Mouse (Mus musculus): Measurements from ENCODE around the gene Grip2. TPM values are rescaled to one million over a fixed set of nuclear protein-coding genes. Genes with fewer than 3 reads are reported as not detected.

Gene Grip2
- polyA plus RNA-seq, 1 experiment from 2014 or later: 13.6 TPM

DNA sequence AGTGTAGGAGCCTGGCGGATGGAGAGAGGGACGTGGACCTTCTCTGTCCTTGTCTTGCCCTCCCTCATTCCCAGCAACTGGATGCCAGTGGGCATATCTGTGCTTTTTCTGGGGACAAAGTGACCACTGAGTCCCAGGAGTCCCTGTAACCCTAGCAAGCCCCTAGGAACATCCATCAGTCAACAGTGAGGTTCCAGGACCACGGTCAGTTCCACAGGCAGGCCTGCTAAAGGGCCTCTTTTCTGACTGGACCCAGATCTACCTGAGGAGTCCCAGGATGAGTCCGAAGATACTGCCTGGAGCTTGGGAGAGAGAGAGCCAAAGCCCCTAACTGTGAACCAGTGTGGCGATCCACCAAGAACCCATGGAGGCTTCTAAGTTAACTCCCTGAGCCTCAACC is 53.1 kb downstream of the Grip2 start:
- H3K4me2 ChIP-seq (ENCODE audit: low read length): no peak overlapping the region
- WGBS: 73% methylated on average over 5 of the region's 5 CpGs
- H3K9me3 ChIP-seq (ENCODE audit: control insufficient read depth, low read length): peaks cover 5% of the 10 kb centered on the region; the same call in 1 of the 2 replicates
- no peaks in the 10 kb centered on the region for H3K27me3 ChIP-seq (replicated peaks; ENCODE audit: control insufficient read depth, insufficient read depth, low read length)
- H3K4me1 ChIP-seq (replicated peaks; ENCODE audit: control insufficient read depth, insufficient read depth, low read length): no peaks in the 10 kb centered on the region
- no peak overlapping the region for H3K4me3 ChIP-seq (replicated peaks; ENCODE audit: low read length)
- no peak for ATAC-seq
- peaks cover 6% of the 10 kb centered on the region for H3K36me3 ChIP-seq (ENCODE audit: control insufficient read depth, insufficient read depth)
- no peak overlapping the region for H3K9ac ChIP-seq (replicated peaks; ENCODE audit: low read depth, low read length)
- H3K27ac ChIP-seq (ENCODE audit: low read length): no peak overlapping the region

DNA sequence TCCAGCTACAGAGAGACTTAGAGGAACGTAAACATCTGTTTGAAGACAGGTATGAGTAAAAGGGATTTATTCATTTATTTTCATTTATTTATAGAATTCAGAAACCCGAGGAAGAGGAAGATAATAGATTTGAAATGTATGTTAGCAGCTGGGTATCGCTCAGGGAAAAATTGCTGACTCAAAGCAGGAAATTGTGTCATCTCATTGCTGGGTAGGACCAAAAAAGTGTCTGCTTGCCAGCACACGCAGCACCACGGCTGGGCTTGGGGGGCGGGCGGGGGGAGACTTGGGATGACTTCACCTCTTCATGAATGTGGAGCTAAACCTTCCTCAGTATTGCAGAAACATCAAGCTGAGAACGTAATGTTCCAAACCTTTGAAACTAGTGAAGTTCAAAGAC is 59.5 kb downstream of the Grip2 start:
- ATAC-seq: no peak
- H3K4me1 ChIP-seq (replicated peaks; ENCODE audit: control insufficient read depth, insufficient read depth, low read length): no peaks in the 10 kb centered on the region

DNA sequence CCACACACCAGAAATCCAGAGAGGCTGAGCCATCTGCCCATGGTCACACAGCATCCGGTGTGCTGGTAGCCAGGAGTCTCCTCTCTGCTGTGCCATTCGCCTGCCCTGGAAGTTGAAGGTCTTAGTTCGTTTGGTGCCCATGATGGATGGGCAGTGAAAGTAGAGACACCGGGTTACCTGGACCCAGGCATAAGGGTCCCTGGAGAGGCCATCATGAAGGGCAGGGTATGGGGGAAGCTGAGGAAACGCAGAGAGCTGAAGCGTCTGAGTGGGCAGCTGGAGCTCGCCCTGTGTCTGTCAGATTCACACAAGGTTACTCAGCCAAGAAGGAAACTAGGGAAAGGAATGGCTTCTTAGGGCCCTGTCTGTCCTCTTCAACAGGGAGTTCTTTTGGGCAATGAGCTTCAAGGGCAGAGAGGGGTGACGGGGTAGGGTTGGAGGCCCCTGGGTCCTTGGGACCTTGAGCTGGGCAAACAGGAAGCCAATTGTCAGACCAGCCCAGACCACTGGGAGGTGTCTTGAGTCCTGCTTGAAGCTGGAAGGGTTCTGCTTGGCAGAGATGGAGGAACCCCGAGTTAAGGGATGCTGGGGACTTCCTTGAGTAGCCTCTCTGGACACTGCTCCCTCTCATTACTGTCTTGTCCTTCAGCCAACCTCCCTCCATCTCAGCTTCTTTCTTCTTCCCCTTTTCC is 64.9 kb downstream of the Grip2 start:
- Histone ChIP-seq H3K9me3 (ENCODE audit: control insufficient read depth, low read length) (no peaks in the 10 kb centered on the region), H3K36me3 (ENCODE audit: control insufficient read depth, insufficient read depth) (peaks cover 7% of the 10 kb centered on the region), H3K27me3 (replicated peaks; ENCODE audit: control insufficient read depth, insufficient read depth, low read length) (no peaks in the 10 kb centered on the region), H3K4me3 (replicated peaks; ENCODE audit: low read length) (no peak overlapping the region), H3K9ac (replicated peaks; ENCODE audit: low read depth, low read length) (no peak overlapping the region), H3K4me2 (ENCODE audit: low read length) (no peak overlapping the region), H3K27ac (ENCODE audit: low read length) (no peak overlapping the region), H3K4me1 (replicated peaks; ENCODE audit: control insufficient read depth, insufficient read depth, low read length) (no peaks in the 10 kb centered on the region)
- 82% methylated on average over 9 of the region's 9 CpGs for WGBS
- ATAC-seq: no peak

More for the DNA sequence above, 59.5 kb downstream of the Grip2 start:
- Histone ChIP-seq H3K36me3 (ENCODE audit: control insufficient read depth, insufficient read depth) (peaks cover 10% of the 10 kb centered on the region), H3K27me3 (replicated peaks; ENCODE audit: control insufficient read depth, insufficient read depth, low read length) (no peaks in the 10 kb centered on the region), H3K4me3 (replicated peaks; ENCODE audit: low read length) (no peak overlapping the region), H3K9me3 (ENCODE audit: control insufficient read depth, low read length) (peaks cover 5% of the 10 kb centered on the region; the same call in 1 of the 2 replicates), H3K4me2 (ENCODE audit: low read length) (no peak overlapping the region), H3K27ac (ENCODE audit: low read length) (no peak overlapping the region), H3K9ac (replicated peaks; ENCODE audit: low read depth, low read length) (no peak overlapping the region)
- 88% methylated on average over 8 of the region's 8 CpGs for WGBS

DNA sequence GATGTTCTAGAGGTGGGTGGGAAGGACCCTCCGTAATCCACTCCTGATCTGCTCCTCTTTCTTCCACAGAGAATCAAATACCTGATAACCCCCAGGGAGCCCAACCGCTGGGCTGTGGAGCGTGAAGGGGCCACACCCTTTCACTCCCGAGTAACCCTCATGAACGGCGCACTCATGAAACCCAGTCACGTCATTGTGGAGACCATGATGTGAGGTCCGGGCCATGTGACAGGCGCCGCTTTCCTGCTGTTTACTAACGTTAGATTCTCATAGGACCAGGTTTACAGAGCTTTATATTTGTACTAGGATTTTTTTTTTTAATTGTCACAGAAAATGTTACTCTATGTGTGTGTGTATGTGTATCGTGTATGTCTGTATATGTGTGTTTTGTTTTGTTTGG is 72.2 kb downstream of the Grip2 start:
- H3K27me3 ChIP-seq (replicated peaks; ENCODE audit: control insufficient read depth, insufficient read depth, low read length): no peaks in the 10 kb centered on the region
- H3K27ac ChIP-seq (ENCODE audit: low read length): no peak overlapping the region
- peaks cover 20% of the 10 kb centered on the region for H3K36me3 ChIP-seq (ENCODE audit: control insufficient read depth, insufficient read depth)
- no peaks in the 10 kb centered on the region for H3K9me3 ChIP-seq (ENCODE audit: control insufficient read depth, low read length)
- WGBS: 81% methylated on average over 12 of the region's 12 CpGs
- no peaks in the 10 kb centered on the region for H3K4me1 ChIP-seq (replicated peaks; ENCODE audit: control insufficient read depth, insufficient read depth, low read length)
- no peak overlapping the region for H3K4me2 ChIP-seq (ENCODE audit: low read length)
- no peak overlapping the region for H3K4me3 ChIP-seq (replicated peaks; ENCODE audit: low read length)
- no peak overlapping the region for H3K9ac ChIP-seq (replicated peaks; ENCODE audit: low read depth, low read length)
- ATAC-seq: no peak

DNA sequence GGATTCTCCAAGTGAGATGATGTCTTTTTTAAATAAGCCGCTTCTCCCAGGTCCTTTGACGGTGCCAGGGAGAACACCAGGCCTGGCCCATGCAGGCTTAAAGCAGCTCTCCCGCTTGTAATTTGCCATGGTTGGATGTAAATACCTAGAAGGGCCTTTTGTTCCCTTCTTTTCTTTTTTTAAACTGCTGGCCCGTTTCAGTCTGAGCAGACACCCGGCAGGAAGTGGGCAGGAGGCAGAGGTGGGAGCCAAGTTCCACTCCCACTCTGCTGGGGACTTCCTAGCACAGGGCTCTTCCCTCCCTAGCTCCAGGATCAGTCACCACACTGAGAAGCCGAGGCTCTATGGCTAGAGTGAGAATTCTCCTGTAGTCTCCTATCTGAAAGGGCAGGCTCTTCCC is 73.0 kb downstream of the Grip2 start:
- Histone ChIP-seq H3K4me2 (ENCODE audit: low read length) (no peak overlapping the region), H3K27me3 (replicated peaks; ENCODE audit: control insufficient read depth, insufficient read depth, low read length) (no peaks in the 10 kb centered on the region), H3K9me3 (ENCODE audit: control insufficient read depth, low read length) (no peaks in the 10 kb centered on the region), H3K9ac (replicated peaks; ENCODE audit: low read depth, low read length) (no peak overlapping the region), H3K4me1 (replicated peaks; ENCODE audit: control insufficient read depth, insufficient read depth, low read length) (no peaks in the 10 kb centered on the region), H3K27ac (ENCODE audit: low read length) (no peak overlapping the region), H3K4me3 (replicated peaks; ENCODE audit: low read length) (no peak overlapping the region), H3K36me3 (ENCODE audit: control insufficient read depth, insufficient read depth) (peaks cover 18% of the 10 kb centered on the region)
- 32% methylated on average over 6 of the region's 6 CpGs for WGBS
- ATAC-seq: no peak; the same call in 1 of the 2 replicates

DNA sequence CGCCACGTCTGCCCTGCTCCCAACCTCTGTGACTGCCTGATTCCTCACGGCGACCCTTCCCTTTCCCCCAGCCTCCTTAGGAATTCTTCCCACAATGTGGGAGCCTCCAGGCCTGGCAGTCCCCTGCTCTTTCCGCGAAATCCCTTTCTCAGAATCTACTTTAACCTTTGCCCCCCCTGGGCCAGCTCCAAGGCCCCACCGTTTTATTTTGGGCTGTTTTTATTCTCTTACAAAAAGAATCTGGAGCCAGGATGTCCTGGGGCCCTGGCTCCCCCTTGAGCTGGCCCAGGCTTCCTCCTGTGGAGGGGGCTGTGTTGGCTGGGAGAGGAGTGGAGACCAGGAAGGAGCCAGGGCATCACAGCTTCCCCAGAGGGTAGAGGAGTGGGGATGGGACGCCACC is 74.2 kb downstream of the Grip2 start:
- H3K4me2 ChIP-seq (ENCODE audit: low read length): no peak overlapping the region
- H3K4me3 ChIP-seq (replicated peaks; ENCODE audit: low read length): no peak overlapping the region
- H3K36me3 ChIP-seq (ENCODE audit: control insufficient read depth, insufficient read depth): peaks cover 30% of the 10 kb centered on the region
- no peaks in the 10 kb centered on the region for H3K4me1 ChIP-seq (replicated peaks; ENCODE audit: control insufficient read depth, insufficient read depth, low read length)
- no peak overlapping the region for H3K27ac ChIP-seq (ENCODE audit: low read length)
- no peak for ATAC-seq
- no peaks in the 10 kb centered on the region for H3K27me3 ChIP-seq (replicated peaks; ENCODE audit: control insufficient read depth, insufficient read depth, low read length)
- WGBS: 58% methylated on average over 8 of the region's 8 CpGs
- no peaks in the 10 kb centered on the region for H3K9me3 ChIP-seq (ENCODE audit: control insufficient read depth, low read length)
- no peak overlapping the region for H3K9ac ChIP-seq (replicated peaks; ENCODE audit: low read depth, low read length)

DNA sequence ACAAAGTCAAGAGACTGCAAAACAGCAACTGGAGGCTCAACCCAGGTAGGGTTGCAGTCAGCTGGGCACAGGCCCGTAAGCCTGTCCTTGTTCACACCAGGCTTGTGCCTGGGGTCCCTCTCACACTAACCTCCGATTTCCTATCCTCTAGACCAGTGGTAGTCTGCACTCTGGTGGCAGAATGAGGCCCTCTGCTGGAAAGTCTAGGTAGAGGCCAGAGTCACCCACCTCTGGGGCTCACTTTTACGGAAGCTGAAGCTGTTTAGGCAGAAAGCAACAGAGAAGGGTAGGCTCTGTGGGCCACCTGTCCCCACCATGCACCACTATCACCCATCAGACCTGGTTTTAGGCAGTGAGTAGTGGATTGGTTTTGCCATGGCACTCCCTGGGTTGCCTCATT is 76.1 kb downstream of the Grip2 start:
- Histone ChIP-seq H3K9ac (replicated peaks; ENCODE audit: low read depth, low read length) (no peak overlapping the region), H3K4me3 (replicated peaks; ENCODE audit: low read length) (no peak overlapping the region), H3K9me3 (ENCODE audit: control insufficient read depth, low read length) (no peaks in the 10 kb centered on the region), H3K4me2 (ENCODE audit: low read length) (no peak overlapping the region), H3K4me1 (replicated peaks; ENCODE audit: control insufficient read depth, insufficient read depth, low read length) (no peaks in the 10 kb centered on the region), H3K27ac (ENCODE audit: low read length) (no peak overlapping the region), H3K27me3 (replicated peaks; ENCODE audit: control insufficient read depth, insufficient read depth, low read length) (no peaks in the 10 kb centered on the region), H3K36me3 (ENCODE audit: control insufficient read depth, insufficient read depth) (peaks cover 27% of the 10 kb centered on the region)
- 60% methylated on average over 3 of the region's 3 CpGs for WGBS
- no peak for ATAC-seq

DNA sequence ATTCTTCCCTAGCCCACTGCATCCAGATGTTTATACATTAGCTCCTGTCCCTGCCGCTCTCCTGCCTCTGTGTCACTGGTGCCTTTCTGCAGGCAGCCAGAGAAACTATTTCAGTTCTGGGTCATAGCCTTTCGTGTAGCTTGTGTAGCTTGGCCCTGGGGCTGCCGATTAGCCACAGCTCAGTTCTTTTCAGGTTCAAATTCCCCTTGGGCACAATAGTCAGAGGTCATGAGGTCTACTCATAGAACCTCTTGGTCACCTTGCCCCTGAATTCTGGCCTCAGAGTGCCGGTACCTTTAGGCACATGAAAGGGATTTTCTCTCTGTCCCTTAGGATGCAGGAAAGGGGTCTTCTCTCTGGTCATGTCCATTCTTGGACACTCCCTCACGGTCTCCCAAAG is 80.3 kb downstream of the Grip2 start:
- WGBS: 81% methylated on average over 5 of the region's 5 CpGs
- no peak overlapping the region for H3K4me3 ChIP-seq (replicated peaks; ENCODE audit: low read length)
- no peaks in the 10 kb centered on the region for H3K27me3 ChIP-seq (replicated peaks; ENCODE audit: control insufficient read depth, insufficient read depth, low read length)
- no peak overlapping the region for H3K4me2 ChIP-seq (ENCODE audit: low read length)
- H3K36me3 ChIP-seq (ENCODE audit: control insufficient read depth, insufficient read depth): peaks cover 32% of the 10 kb centered on the region
- no peaks in the 10 kb centered on the region for H3K4me1 ChIP-seq (replicated peaks; ENCODE audit: control insufficient read depth, insufficient read depth, low read length)
- no peaks in the 10 kb centered on the region for H3K9me3 ChIP-seq (ENCODE audit: control insufficient read depth, low read length)
- no peak for ATAC-seq
- H3K27ac ChIP-seq (ENCODE audit: low read length): no peak overlapping the region
- no peak overlapping the region for H3K9ac ChIP-seq (replicated peaks; ENCODE audit: low read depth, low read length)

DNA sequence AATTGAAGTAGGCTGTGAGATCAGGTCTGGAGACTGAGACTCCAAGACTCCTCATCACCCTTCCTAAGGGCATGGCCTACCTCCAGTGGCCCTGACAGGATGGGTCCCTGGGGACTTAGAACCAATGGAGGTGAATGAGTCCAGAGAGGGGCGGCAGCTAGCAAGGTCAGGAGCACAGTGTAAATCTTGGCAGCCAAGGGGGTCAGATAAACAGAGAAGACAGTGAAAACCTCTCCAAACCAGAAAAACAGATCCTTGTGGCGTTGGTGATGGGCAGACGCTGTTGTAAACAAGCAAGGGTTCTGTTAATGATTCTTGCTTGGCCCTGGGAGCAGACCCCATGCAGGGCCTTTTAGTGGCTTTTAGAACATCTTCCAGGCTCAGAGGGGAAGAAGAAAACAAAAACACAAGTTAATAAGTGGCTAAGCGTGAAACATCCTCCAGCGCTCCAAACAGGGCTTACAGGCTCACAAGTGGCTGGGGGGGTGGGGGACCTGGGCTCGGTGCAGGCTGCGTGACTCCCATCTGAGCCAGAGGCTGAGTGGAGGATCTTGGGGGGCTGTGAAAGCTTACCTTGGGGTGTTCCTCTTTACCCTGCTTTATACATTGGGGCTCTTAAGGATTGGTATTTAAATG is 81.0 kb downstream of the Grip2 start:
- Histone ChIP-seq H3K4me2 (ENCODE audit: low read length) (no peak overlapping the region), H3K9ac (replicated peaks; ENCODE audit: low read depth, low read length) (no peak overlapping the region), H3K27me3 (replicated peaks; ENCODE audit: control insufficient read depth, insufficient read depth, low read length) (no peaks in the 10 kb centered on the region), H3K36me3 (ENCODE audit: control insufficient read depth, insufficient read depth) (peaks cover 32% of the 10 kb centered on the region), H3K27ac (ENCODE audit: low read length) (no peak overlapping the region), H3K4me1 (replicated peaks; ENCODE audit: control insufficient read depth, insufficient read depth, low read length) (no peaks in the 10 kb centered on the region), H3K9me3 (ENCODE audit: control insufficient read depth, low read length) (no peaks in the 10 kb centered on the region), H3K4me3 (replicated peaks; ENCODE audit: low read length) (no peak overlapping the region)
- no peak for ATAC-seq
- WGBS: 77% methylated on average over 7 of the region's 7 CpGs

Measured in forebrain, embryonic 16.5 days (tissue).